Mouse (Mus musculus): ENCODE results near the gene Rxfp2. TPM values are rescaled to one million over a fixed set of nuclear protein-coding genes. Genes with fewer than 3 reads are reported as not detected.

Gene Rxfp2
- total RNA-seq, 2 experiments from 2014 or later: 2.4 to 3.0 TPM

DNA sequence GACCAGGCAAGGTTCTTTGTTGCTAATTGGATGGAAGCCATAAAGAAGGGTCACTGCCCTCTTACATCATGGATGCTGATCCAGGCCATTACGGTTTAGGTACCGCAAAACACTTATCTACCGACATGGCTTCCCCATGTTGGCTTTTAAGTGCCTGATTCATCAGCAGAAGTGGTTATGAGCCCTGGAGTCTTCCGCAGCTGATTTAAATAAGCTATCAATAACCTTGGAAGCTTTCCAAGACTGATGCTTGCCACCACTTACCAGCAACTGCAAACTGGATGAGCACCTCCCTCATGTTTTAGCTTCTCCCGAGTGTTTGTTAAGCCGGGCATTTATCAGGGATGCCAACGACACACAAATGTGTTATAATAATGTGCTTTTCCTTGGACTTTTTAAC, 112.7 kb downstream of the Rxfp2 start:
- no peak for DNase-seq (ENCODE audit: extremely low spot score in 1 of 2, low spot score in 2 of 2)
- intact Hi-C loops (cut with DNase I): no loop called here

Other genes with a start within 250 kb of the Rxfp2 start
- 100 to 1,000 TPM; 201 to 205 TPM for gene Fry, start 100.0 kb downstream of the Rxfp2 start, total RNA-seq (2021)